Mouse (Mus musculus): Measurements from ENCODE around the gene Fut7. TPM values are rescaled to one million over a fixed set of nuclear protein-coding genes. Genes with fewer than 3 reads are reported as not detected.

Gene Fut7
- total and polyA plus RNA-seq, 3 experiments: 0.17 to 0.57 (median 0.17) TPM

GRCm38 (mm10) chr2:25426721-25427191 is 3.7 kb downstream of the Fut7 start (continued):
- TF ChIP-seq ZC3H11A (IDR thresholded peaks at IDR 0.05; ENCODE audit: low read depth, low read length) (no peak), MAZ (IDR thresholded peaks at IDR 0.05; ENCODE audit: low read depth, low read length) (peak; percentile 62; the same call in 1 of the 2 replicates), USF2 (conservative IDR thresholded peaks at IDR 0.05; ENCODE audit: low read depth, low read length) (0 out of 2 replicates have a peak, but pooled peaks have one; percentile 8), ETS1 (conservative IDR thresholded peaks at IDR 0.05; ENCODE audit: low read depth, low read length) (peak; percentile 25; the same call in 1 of the 2 replicates), JUND (conservative IDR thresholded peaks at IDR 0.05; ENCODE audit: low read depth, low read length) (no peak), CHD2 (IDR thresholded peaks at IDR 0.05; ENCODE audit: low read length) (no peak), MAX (IDR thresholded peaks at IDR 0.05; ENCODE audit: low read length) (peak; percentile 48), IRF4 (IDR thresholded peaks at IDR 0.05; ENCODE audit: low read depth, low read length) (peak; percentile 68), RCOR1 (conservative IDR thresholded peaks at IDR 0.05; ENCODE audit: low read depth, low read length) (no peak), CTCF (conservative IDR thresholded peaks at IDR 0.05 in 1 of 2, IDR thresholded peaks at IDR 0.05 in 1 of 2; ENCODE audit: low read depth in 2 of 2, low read length in 2 of 2) (peak; percentile 86 to 93), HCFC1 (IDR thresholded peaks at IDR 0.05; ENCODE audit: low read depth, low read length) (peak; percentile 50), TBP (conservative IDR thresholded peaks at IDR 0.05; ENCODE audit: low read depth, low read length) (0 out of 2 replicates have a peak, but pooled peaks have one; percentile 51), SMC3 (IDR thresholded peaks at IDR 0.05; ENCODE audit: low read depth, low read length) (peak; percentile 66)

GRCm38 (mm10) chr2:25427256-25427655 is 4.2 kb downstream of the Fut7 start:
- DNase-seq (ENCODE audit: extremely low read depth): no peak
- Histone ChIP-seq H3K9me3 (replicated peaks; ENCODE audit: low read length) (peaks cover 3% of the 10 kb centered on the region), H3K4me2 (ENCODE audit: insufficient read depth, low read depth, poor library complexity, severe bottlenecking) (no peak overlapping the region), H3K27me3 (replicated peaks) (no peaks in the 10 kb centered on the region), H3K9ac (ENCODE audit: insufficient read depth, low read depth) (no peak overlapping the region), H3K4me3 (replicated peaks in 1 of 3; ENCODE audit: low read depth in 2 of 3, low read length in 2 of 3, poor library complexity in 1 of 3) (no peak overlapping the region), H3K36me3 (replicated peaks in 1 of 2; ENCODE audit: control insufficient read depth in 1 of 2, insufficient read depth in 1 of 2, low read length in 1 of 2) (peaks cover 0 to 20% of the 10 kb centered on the region in 2 experiments), H3K4me1 (ENCODE audit: control insufficient read depth in 1 of 2, insufficient read depth in 2 of 2) (peaks cover 36 to 75% of the 10 kb centered on the region in 2 experiments), H3K27ac (ENCODE audit: insufficient read depth, low read depth) (no peak overlapping the region), H3K79me2 (replicated peaks; ENCODE audit: control insufficient read depth, extremely low read depth, insufficient read depth, poor library complexity, severe bottlenecking) (no peaks in the 10 kb centered on the region)
- in situ Hi-C loops (cut with MboI; ENCODE audit: low pct_ligation_motif_present, low pct_unique_long_range_greater_than_20kb, low sequenced_read_pairs): loop anchor here (10.0 kb wide), 1 partner anchor 128 kb away; the partner anchor contains the start of gene Edf1
- dilution Hi-C loops (cut with MboI; ENCODE audit: extremely low pct_ligation_motif_present, extremely low pct_unique_long_range_greater_than_20kb, low sequenced_read_pairs): no loop called here
- peak in 1 of 2 experiments; percentile 12; a peak in 1 of 4 replicates for TF ChIP-seq CTCF (conservative IDR thresholded peaks at IDR 0.05 in 1 of 2, IDR thresholded peaks at IDR 0.05 in 1 of 2; ENCODE audit: low read depth in 2 of 2, low read length in 2 of 2)
- no peak for TF ChIP-seq MAZ (IDR thresholded peaks at IDR 0.05; ENCODE audit: low read depth, low read length)

GRCm38 (mm10) chr2:25428442-25429236 is 5.6 kb downstream of the Fut7 start, which contains the start of gene Abca2:
Abca2 (plus strand) TSS chr2:25428703.
- no peaks in the 10 kb centered on the region for H3K27me3 ChIP-seq (replicated peaks)
- TF ChIP-seq USF1 (IDR thresholded peaks at IDR 0.05; ENCODE audit: low read depth, low read length) (no peak), MXI1 (IDR thresholded peaks at IDR 0.05; ENCODE audit: low read depth, low read length) (peak; percentile 66), NRF1 (IDR thresholded peaks at IDR 0.05; ENCODE audit: low read depth, low read length) (peak; percentile 90), SMC3 (IDR thresholded peaks at IDR 0.05; ENCODE audit: low read depth, low read length) (peak; percentile 49), SIN3A (IDR thresholded peaks at IDR 0.05; ENCODE audit: low read length) (peak; percentile 76; the same call in 1 of the 2 replicates), IRF4 (IDR thresholded peaks at IDR 0.05; ENCODE audit: low read depth, low read length) (peak; percentile 60; the same call in 1 of the 2 replicates), TCF12 (IDR thresholded peaks at IDR 0.05; ENCODE audit: low read depth, low read length) (peak; percentile 77), UBTF (IDR thresholded peaks at IDR 0.05; ENCODE audit: low read depth, low read length) (0 out of 2 replicates have a peak, but pooled peaks have one; percentile 41), BHLHE40 (IDR thresholded peaks at IDR 0.05; ENCODE audit: low read depth, low read length) (peak; percentile 76), PAX5 (IDR thresholded peaks at IDR 0.05; ENCODE audit: low read length) (no peak), ZMIZ1 (IDR thresholded peaks at IDR 0.05; ENCODE audit: low read depth, low read length) (0 out of 2 replicates have a peak, but pooled peaks have one; percentile 39), EP300 (IDR thresholded peaks at IDR 0.05; ENCODE audit: low read length) (no peak), ELF1 (IDR thresholded peaks at IDR 0.05; ENCODE audit: low read depth, low read length) (0 out of 2 replicates have a peak, but pooled peaks have one; percentile 8), CTCF (conservative IDR thresholded peaks at IDR 0.05 in 1 of 2, IDR thresholded peaks at IDR 0.05 in 1 of 2; ENCODE audit: low read depth in 2 of 2, low read length in 2 of 2) (peak; percentile 33 to 95; a peak in 2 of 4 replicates), RAD21 (IDR thresholded peaks at IDR 0.05; ENCODE audit: low read depth, low read length) (peak; percentile 21), MAZ (IDR thresholded peaks at IDR 0.05; ENCODE audit: low read depth, low read length) (peak; percentile 94), HCFC1 (IDR thresholded peaks at IDR 0.05; ENCODE audit: low read depth, low read length) (peak; percentile 44; the same call in 1 of the 2 replicates), POLR2A (IDR thresholded peaks at IDR 0.05; ENCODE audit: low read depth, low read length) (peak; percentile 58; the same call in 1 of the 2 replicates)

More at GRCm38 (mm10) chr2:25428442-25429236, 5.6 kb downstream of the Fut7 start, which contains the start of gene Abca2:
- dilution Hi-C loops (cut with MboI; ENCODE audit: extremely low pct_ligation_motif_present, extremely low pct_unique_long_range_greater_than_20kb, low sequenced_read_pairs): no loop called here
- peak within 1 kb of the TSS; percentile 64 to 73 (median 71) for H3K4me3 ChIP-seq (replicated peaks in 1 of 3; ENCODE audit: low read depth in 2 of 3, low read length in 2 of 3, poor library complexity in 1 of 3)
- DNase-seq (ENCODE audit: extremely low read depth): peak; percentile 93
- peaks cover 0 to 33% of the 10 kb centered on the region in 2 experiments for H3K36me3 ChIP-seq (replicated peaks in 1 of 2; ENCODE audit: control insufficient read depth in 1 of 2, insufficient read depth in 1 of 2, low read length in 1 of 2)
- no peaks in the 10 kb centered on the region for H3K79me2 ChIP-seq (replicated peaks; ENCODE audit: control insufficient read depth, extremely low read depth, insufficient read depth, poor library complexity, severe bottlenecking)
- H3K9ac ChIP-seq (ENCODE audit: insufficient read depth, low read depth): peak within 1 kb of the TSS; percentile 67
- H3K9me3 ChIP-seq (replicated peaks; ENCODE audit: low read length): peaks cover 3% of the 10 kb centered on the region
- H3K4me2 ChIP-seq (ENCODE audit: insufficient read depth, low read depth, poor library complexity, severe bottlenecking): peak within 1 kb of the TSS; percentile 71
- H3K4me1 ChIP-seq (ENCODE audit: control insufficient read depth in 1 of 2, insufficient read depth in 2 of 2): peaks cover 27 to 61% of the 10 kb centered on the region in 2 experiments
- no peak within 1 kb of the TSS for H3K27ac ChIP-seq (ENCODE audit: insufficient read depth, low read depth)
- in situ Hi-C loops (cut with MboI; ENCODE audit: low pct_ligation_motif_present, low pct_unique_long_range_greater_than_20kb, low sequenced_read_pairs): loop anchor here (10.0 kb wide), 1 partner anchor 126 kb away; the partner anchor contains the start of gene Edf1

All from CH12.LX (cell line).